In genomic region chr11:95837059-95837458, GRCm38 (mm10) we compare ENCODE assay signal across 8 mouse cellular contexts. TPM values are rescaled to one million over a fixed set of nuclear protein-coding genes. Genes with fewer than 3 reads are reported as not detected.
A peak's percentile ranks its signal among the peaks of the same experiment; 100 is the strongest.
DNase-seq lines count a peak whose midpoint lies in the region; ATAC-seq lines count a peak whose summit lies in the region.

Gene Gngt2 (plus strand): TSS chr11:95837216.

- peak; percentile 44 for DNase-seq in retina, postnatal 1 day
- no peak for DNase-seq in retina, embryonic 14.5 days (ENCODE audit: low spot score)
- DNase-seq in adrenal gland, postnatal 36 days, result peak; percentile 89 to 90
- DNase-seq in kidney, adult 9 months, result peak; percentile 88
- DNase-seq in lung, postnatal 10 days, result peak; percentile 94
- DNase-seq in layer of hippocampus, postnatal 14 days (ENCODE audit: low spot score in 2 of 2), result no peak
- no peak for DNase-seq in spleen, postnatal 14 days (ENCODE audit: low spot score in 2 of 2)

- no peak for ATAC-seq in granulocyte monocyte progenitor cell, adult 5-6 weeks (replicated peaks; ENCODE audit: poor library complexity, severe bottlenecking)

RNA-seq across cellular contexts. Expression of gene Gngt2, which starts in this region (rescaled TPM):
- total RNA-seq in adrenal gland, postnatal 36 days (2021), result 10 to 100 TPM; 14.3 to 30.9 TPM
- 2.7 and 24.3 TPM in 2 replicates for total RNA-seq in granulocyte monocyte progenitor cell, adult 5-6 weeks (2014; fragmentation: Nextera tagmentation)
- total RNA-seq in granulocyte monocyte progenitor cell, adult 5-6 weeks (2017), result 7.7 and 13.4 TPM in 2 replicates
- total RNA-seq in layer of hippocampus, postnatal 14 days (2021), result 1 to 10 TPM; 1.8 to 2.6 TPM

Comparison
In these comparisons a context has a peak if more than half of its experiments do, and no peak if none do; other contexts are left out.
1. DNase-seq: peak in retina, postnatal 1 day (single experiment), adrenal gland, postnatal 36 days (2 of 2), kidney, adult 9 months (single experiment) and lung, postnatal 10 days (single experiment); none in retina, embryonic 14.5 days (single experiment), layer of hippocampus, postnatal 14 days (0 of 2) and spleen, postnatal 14 days (0 of 2).